Mouse (Mus musculus): ENCODE results near the gene Atp2b2. TPM values are rescaled to one million over a fixed set of nuclear protein-coding genes. Genes with fewer than 3 reads are reported as not detected.

Atp2b2 gene
- polyA plus RNA-seq, 1 experiment from 2014 or later, result 0.06 TPM

GRCm38 (mm10) chr6:114058030-114058808 is 15.8 kb upstream of the Atp2b2 start:
- no peak for DNase-seq (ENCODE audit: low read depth, low spot score)
- ChIA-PET CTCF (no interaction called here), POLR2A (no interaction called here)
- TF ChIP-seq CTCF (IDR thresholded peaks at IDR 0.05), result no peak
- no peak for ATAC-seq
- H3K27me3 ChIP-seq, result peaks cover 32% of the 10 kb centered on the region
- in situ Hi-C loops (cut with MboI; ENCODE audit: low pct_unique_long_range_greater_than_20kb), result no loop called here

GRCm38 (mm10) chr6:114055311-114055710 is 12.9 kb upstream of the Atp2b2 start:
- CTCF ChIA-PET, result no interaction called here
- in situ Hi-C loops (cut with MboI; ENCODE audit: low pct_unique_long_range_greater_than_20kb), result no loop called here
- no peak for ATAC-seq
- POLR2A ChIA-PET, result no interaction called here
- H3K27me3 ChIP-seq, result peaks cover 33% of the 10 kb centered on the region
- no peak for TF ChIP-seq CTCF (IDR thresholded peaks at IDR 0.05)
- no peak for DNase-seq (ENCODE audit: low read depth, low spot score)

- no peak for ATAC-seq
- H3K27me3 ChIP-seq, result peaks cover 32% of the 10 kb centered on the region
- no peak for TF ChIP-seq CTCF (IDR thresholded peaks at IDR 0.05)
- CTCF ChIA-PET, result no interaction called here
- in situ Hi-C loops (cut with MboI; ENCODE audit: low pct_unique_long_range_greater_than_20kb), result no loop called here
- no peak for DNase-seq (ENCODE audit: low read depth, low spot score)
- POLR2A ChIA-PET, result no interaction called here
Measured at GRCm38 (mm10) chr6:114044962-114045361, 2.5 kb upstream of the Atp2b2 start.

GRCm38 (mm10) chr6:114042836-114043235 is 423 bp upstream of the Atp2b2 start:
- H3K27me3 ChIP-seq, result peaks cover 38% of the 10 kb centered on the region
- TF ChIP-seq CTCF (IDR thresholded peaks at IDR 0.05), result no peak
- POLR2A ChIA-PET, result no interaction called here
- CTCF ChIA-PET, result no interaction called here
- in situ Hi-C loops (cut with MboI; ENCODE audit: low pct_unique_long_range_greater_than_20kb), result no loop called here
- DNase-seq (ENCODE audit: low read depth, low spot score), result no peak
- ATAC-seq, result no peak

- in situ Hi-C loops (cut with MboI; ENCODE audit: low pct_unique_long_range_greater_than_20kb), result no loop called here
- DNase-seq (ENCODE audit: low read depth, low spot score) (no peak), ATAC-seq (no peak)
- ChIA-PET CTCF (no interaction called here), POLR2A (no interaction called here)
- no peak for TF ChIP-seq CTCF (IDR thresholded peaks at IDR 0.05)
- H3K27me3 ChIP-seq, result peaks cover 43% of the 10 kb centered on the region
Measured at GRCm38 (mm10) chr6:114041911-114042284, 515 bp downstream of the Atp2b2 start.

GRCm38 (mm10) chr6:114041097-114041910 is 1.1 kb downstream of the Atp2b2 start:
- no peak for ATAC-seq
- peaks cover 43% of the 10 kb centered on the region for H3K27me3 ChIP-seq
- no peak for TF ChIP-seq CTCF (IDR thresholded peaks at IDR 0.05)
- CTCF ChIA-PET, result no interaction called here
- no peak for DNase-seq (ENCODE audit: low read depth, low spot score)
- in situ Hi-C loops (cut with MboI; ENCODE audit: low pct_unique_long_range_greater_than_20kb), result no loop called here
- POLR2A ChIA-PET, result no interaction called here

GRCm38 (mm10) chr6:114035704-114036103 is 6.7 kb downstream of the Atp2b2 start:
- DNase-seq (ENCODE audit: low read depth, low spot score), result no peak
- POLR2A ChIA-PET, result no interaction called here
- H3K27me3 ChIP-seq, result peaks cover 29% of the 10 kb centered on the region
- no peak for ATAC-seq
- no peak for TF ChIP-seq CTCF (IDR thresholded peaks at IDR 0.05)
- CTCF ChIA-PET, result no interaction called here
- in situ Hi-C loops (cut with MboI; ENCODE audit: low pct_unique_long_range_greater_than_20kb), result no loop called here

- TF ChIP-seq CTCF (IDR thresholded peaks at IDR 0.05), result no peak
- DNase-seq (ENCODE audit: low read depth, low spot score) (no peak), ATAC-seq (no peak)
- H3K27me3 ChIP-seq, result peaks cover 19% of the 10 kb centered on the region
- in situ Hi-C loops (cut with MboI; ENCODE audit: low pct_unique_long_range_greater_than_20kb), result no loop called here
- POLR2A ChIA-PET, result no interaction called here
- CTCF ChIA-PET, result no interaction called here
Measured at GRCm38 (mm10) chr6:114032822-114033221, 9.6 kb downstream of the Atp2b2 start.

GRCm38 (mm10) chr6:114023794-114024193 is 18.6 kb downstream of the Atp2b2 start:
- peaks cover 13% of the 10 kb centered on the region for H3K27me3 ChIP-seq
- in situ Hi-C loops (cut with MboI; ENCODE audit: low pct_unique_long_range_greater_than_20kb), result no loop called here
- DNase-seq (ENCODE audit: low read depth, low spot score) (no peak), ATAC-seq (no peak)
- ChIA-PET CTCF (no interaction called here), POLR2A (no interaction called here)
- no peak for TF ChIP-seq CTCF (IDR thresholded peaks at IDR 0.05)

- no peak for TF ChIP-seq CTCF (IDR thresholded peaks at IDR 0.05)
- ChIA-PET POLR2A (no interaction called here), CTCF (no interaction called here)
- no peak for ATAC-seq
- peaks cover 13% of the 10 kb centered on the region for H3K27me3 ChIP-seq
- in situ Hi-C loops (cut with MboI; ENCODE audit: low pct_unique_long_range_greater_than_20kb), result no loop called here
- no peak for DNase-seq (ENCODE audit: low read depth, low spot score)
Measured at GRCm38 (mm10) chr6:114022104-114022503, 20.3 kb downstream of the Atp2b2 start.

GRCm38 (mm10) chr6:114013801-114014200 is 28.6 kb downstream of the Atp2b2 start:
- no peak for ATAC-seq
- CTCF ChIA-PET, result no interaction called here
- TF ChIP-seq CTCF (IDR thresholded peaks at IDR 0.05), result no peak
- POLR2A ChIA-PET, result no interaction called here
- no peak for DNase-seq (ENCODE audit: low read depth, low spot score)
- in situ Hi-C loops (cut with MboI; ENCODE audit: low pct_unique_long_range_greater_than_20kb), result no loop called here
- peaks cover 5% of the 10 kb centered on the region for H3K27me3 ChIP-seq
